Mouse (Mus musculus): ENCODE measurements around the gene Cisd1.
"Not testable (repeated sequence)": the region's sequence is repeated elsewhere in the genome, so short reads cannot be mapped to it uniquely, and the experiment has no call there.

Gene Cisd1

GRCm38 (mm10) chr10:71344579-71345143 lies at the start of gene Cisd1:
TSS of gene Cisd1 (minus strand) at chr10:71344954.
- peak; percentile 94 to 97 for DNase-seq

DNA sequence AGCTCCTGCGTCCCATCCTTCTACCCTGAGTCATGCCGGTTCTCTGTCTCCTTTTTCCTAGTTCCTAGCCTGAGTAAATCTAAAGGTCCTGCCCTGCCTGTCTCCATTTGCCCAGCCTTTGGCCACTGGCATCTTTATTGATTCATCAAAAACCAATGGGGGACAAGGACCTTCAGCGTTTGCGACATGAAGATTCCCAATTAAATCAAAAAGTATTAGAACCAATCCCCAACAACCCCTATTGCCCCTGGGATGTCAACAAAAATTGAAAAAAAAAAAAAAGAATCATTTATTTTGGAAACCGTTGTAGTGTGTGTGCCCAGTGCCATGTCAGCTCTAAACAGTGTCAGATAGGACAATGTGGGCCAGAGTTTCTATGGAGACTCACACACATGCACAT lies 44.6 kb upstream of the Cisd1 start:
- DNase-seq: no peak

GRCm38 (mm10) chr10:71384159-71385044 lies 39.6 kb upstream of the Cisd1 start:
- DNase-seq: no peak

DNA sequence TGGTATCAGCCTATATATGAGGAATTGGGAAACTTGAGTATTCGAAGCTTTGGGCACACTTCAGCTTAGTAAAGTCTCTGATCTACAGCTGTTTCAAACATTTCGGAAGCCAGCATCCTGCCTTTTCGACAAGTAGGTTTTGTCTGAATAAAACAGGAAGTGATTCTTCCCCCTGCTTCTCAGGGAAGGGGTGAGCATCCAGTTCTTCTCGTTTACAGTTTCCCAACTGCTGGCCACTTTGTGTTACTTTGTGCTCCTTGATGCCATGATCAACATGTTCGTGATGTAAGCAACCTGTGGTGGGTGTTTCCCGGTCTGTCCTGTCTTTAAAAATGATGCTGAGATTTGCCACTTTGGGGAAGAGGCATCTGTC lies 38.8 kb upstream of the Cisd1 start:
- DNase-seq: not testable (repeated sequence)

DNA sequence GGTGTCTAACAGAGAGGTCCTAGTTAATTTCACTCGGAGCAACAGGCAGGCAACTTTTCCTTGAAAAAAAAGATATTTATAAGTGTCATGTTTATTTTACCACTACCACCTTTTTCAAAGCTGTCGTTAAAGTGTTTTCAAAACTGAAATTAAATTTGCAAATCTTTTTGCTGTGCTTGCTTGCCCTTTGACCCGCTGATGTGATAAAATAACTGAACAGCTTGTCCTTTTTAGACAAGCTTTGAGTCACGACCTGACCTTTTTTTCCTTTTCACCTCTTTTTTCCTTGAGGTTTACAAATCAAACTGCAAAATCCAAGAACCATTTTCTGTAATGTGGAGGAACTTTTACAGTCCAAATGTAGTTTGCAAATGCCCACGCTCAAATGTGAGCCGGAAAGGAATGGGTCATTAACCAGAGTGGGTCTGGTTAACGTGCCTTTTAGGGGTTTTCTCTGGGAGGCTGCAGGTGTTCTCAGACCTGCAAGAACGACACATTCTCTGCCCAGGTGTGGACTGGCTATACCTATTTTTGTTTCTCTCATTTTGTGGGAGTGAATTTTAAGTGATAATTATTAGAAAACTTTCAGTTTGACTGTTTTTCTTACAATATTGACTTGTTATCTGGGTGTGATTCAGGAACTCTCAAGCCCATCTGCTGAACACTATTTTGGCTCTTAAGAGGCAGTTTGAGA lies 38.3 kb upstream of the Cisd1 start:
- no peak for DNase-seq

DNA sequence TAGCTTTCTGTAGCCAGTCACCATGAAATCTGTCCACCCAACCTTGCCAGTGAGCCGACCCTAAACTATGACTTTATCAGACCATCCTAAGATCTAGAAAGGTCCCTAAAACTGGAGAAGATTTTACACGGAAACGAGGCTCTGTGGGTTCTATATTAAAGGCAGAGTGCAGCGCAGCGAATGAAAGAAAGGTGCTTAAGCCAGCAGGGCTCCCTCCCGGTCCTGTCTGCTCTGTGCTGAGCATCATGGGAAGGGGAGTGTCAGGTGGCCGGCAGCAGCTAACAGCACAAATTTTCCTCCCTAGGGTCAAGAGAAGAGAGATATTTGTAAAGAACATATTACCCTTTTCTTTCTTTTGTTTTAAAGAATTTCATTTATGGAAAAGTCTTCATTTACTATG lies 37.4 kb upstream of the Cisd1 start:
- DNase-seq: no peak

DNA sequence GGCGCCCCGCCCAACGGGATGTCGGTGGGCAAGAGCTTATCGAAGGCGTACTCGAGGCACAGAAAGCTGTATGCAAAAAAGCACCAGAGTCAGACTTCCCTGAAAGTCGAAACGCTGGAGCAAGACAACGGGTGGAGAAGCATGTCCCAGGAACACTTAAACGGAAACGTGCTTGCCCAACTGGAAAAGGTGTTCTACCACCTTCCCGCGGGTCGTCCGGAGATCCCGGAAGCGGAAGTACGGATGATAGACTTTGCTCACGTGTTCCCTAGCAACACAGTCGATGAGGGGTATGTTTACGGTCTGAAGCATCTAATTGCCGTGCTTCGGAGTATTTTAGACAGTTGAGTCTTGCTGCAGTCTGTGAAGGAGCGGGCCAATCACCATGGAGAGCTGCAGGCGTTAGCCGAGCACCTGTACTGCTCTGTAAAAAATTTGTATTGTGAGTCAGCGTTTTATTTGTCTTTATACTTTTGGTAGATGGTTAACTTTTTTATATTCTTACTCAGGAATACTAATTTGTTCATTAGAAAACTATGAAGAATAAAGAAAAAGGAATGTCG lies 36.8 kb upstream of the Cisd1 start:
- no peak for DNase-seq

GRCm38 (mm10) chr10:71380406-71380805 lies 35.7 kb upstream of the Cisd1 start:
- no peak for DNase-seq

GRCm38 (mm10) chr10:71376014-71376413 lies 31.3 kb upstream of the Cisd1 start:
- no peak for DNase-seq

GRCm38 (mm10) chr10:71373706-71374105 lies 29.0 kb upstream of the Cisd1 start:
- no peak for DNase-seq

GRCm38 (mm10) chr10:71371881-71372280 lies 27.1 kb upstream of the Cisd1 start:
- DNase-seq: no peak

GRCm38 (mm10) chr10:71369466-71369865 lies 24.7 kb upstream of the Cisd1 start:
- peak; percentile 41 to 46 for DNase-seq

DNA sequence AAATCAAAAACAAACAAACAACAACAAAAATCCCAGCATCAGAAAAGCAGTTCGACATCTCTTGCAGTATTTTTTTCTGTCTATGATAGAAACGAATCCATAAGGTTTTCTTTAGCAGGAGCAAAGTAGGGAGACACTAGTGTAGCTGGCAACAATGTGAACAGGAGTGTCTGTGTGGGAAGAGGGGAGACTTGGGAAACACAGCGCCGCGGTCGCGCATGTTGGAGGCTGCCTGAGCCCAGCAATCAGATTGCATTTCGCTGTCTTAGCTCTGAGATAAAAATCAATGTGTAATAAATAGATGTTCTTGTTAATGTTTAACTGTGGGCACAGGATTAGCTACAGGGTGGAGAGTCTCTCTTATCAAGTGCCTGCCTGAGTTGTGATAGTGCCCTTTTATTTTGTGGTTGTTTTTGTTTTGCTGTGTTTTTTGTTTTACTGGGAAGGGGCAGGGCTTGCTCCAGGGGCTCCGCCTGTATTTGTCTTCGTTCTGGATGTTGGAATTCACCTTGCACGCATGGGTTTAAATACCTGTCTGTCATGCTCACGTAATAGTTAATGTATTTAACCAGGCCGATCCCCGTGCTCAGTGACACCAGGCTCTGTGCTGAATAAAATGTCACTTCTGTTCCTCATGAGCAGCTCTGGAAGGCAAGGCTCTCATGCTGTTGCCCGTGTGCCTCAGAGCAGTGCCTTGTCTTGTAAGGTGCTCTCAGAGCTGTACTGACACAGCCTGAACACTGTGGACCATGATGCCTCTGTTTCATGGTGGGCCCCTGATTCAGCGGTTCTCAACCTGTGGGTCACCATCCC lies 23.6 kb upstream of the Cisd1 start:
- DNase-seq: no peak

DNA sequence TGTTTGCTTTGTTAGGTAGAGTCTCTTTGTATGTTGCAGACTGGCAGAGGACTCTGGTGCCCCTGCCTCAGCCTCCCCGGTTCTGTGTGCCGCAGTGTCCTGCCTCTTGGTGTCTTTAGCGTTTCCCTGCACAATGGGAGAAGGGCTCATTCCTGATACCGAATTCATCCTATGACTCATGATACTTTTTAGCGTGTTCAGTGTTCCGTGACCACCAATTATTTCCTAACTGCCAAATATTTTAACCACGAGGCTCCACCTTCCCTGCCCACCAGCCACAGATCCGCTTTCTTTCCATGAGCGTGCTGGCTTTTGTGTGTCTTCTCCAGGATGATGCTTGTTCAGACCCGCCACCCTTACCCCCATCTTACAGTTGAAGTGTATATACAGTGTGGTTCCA lies 19.1 kb upstream of the Cisd1 start:
- no peak for DNase-seq

- DNase-seq: no peak
Measured at GRCm38 (mm10) chr10:71363440-71363839, 18.7 kb upstream of the Cisd1 start.

DNA sequence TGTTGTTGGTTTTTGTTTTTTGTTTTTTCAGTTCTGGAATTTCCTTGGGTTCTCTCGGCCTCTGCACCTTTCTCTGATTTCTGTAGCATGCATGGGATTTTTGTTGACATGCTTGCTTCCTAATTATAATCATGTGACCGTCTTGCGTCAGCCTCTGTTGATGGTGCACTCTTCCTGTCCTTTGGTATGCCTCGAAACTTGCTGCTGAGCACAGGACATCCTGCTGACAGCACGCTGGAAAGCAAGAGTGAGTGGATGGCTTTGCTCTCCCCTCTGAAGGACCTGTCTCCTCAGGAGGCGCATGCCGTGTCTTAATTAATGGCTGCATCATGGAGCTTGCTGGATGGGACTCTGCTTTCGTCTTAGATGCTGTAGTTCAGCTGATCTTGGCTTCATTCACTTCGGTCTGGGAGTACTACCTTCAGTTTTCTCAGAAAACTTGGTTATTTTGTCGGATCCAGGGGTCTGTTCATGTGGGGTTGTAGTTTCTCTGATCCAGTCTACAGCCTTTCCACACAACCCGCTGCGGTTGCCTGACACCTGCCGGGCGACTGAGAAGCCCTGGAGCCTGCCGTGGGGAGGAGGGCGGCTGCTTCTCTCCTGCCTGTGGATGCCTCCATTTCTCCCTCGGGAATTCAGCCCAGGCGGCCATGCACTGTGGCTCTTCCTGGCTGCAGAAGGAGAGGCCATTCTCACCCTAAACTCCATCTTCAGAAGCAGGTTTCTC lies 17.2 kb upstream of the Cisd1 start:
- DNase-seq: peak; percentile 52 to 64

DNA sequence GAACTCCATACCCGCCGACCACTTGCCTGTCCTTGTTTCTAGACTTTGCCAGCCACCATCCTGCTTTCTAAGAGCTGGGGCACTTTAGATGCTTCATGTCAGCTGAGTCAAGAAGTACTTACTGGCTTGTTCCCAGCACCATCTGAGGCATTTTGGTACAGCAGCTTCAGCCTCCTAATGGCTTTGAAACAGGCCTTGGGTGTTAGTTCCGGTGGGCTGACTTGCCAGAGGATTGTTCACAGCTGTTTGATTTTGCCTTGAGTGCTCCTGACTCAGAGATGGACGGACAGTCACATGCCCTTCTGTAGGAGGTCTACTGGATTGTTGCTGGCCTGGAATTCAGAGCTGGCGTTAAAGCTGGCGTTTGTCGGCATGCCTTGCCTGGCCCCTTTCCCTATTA lies 16.3 kb upstream of the Cisd1 start:
- peak; percentile 72 to 80 for DNase-seq

GRCm38 (mm10) chr10:71354947-71355346 lies 10.2 kb upstream of the Cisd1 start:
- no peak for DNase-seq

- DNase-seq: no peak
Measured at GRCm38 (mm10) chr10:71353850-71354249, 9.1 kb upstream of the Cisd1 start.

- DNase-seq: no peak
Measured at GRCm38 (mm10) chr10:71351301-71351700, 6.5 kb upstream of the Cisd1 start.

GRCm38 (mm10) chr10:71349290-71349689 lies 4.5 kb upstream of the Cisd1 start:
- DNase-seq: peak; percentile 20 to 50

Measured in lung, adult 18-20 months (tissue).